Mouse (Mus musculus): ENCODE measurements around the gene Ksr2. TPM values are rescaled to one million over a fixed set of nuclear protein-coding genes. Genes with fewer than 3 reads are reported as not detected.
A peak's percentile ranks its signal among the peaks of the same experiment; 100 is the strongest.

The Ksr2 gene
- polyA plus RNA-seq, 1 experiment from 2014 or later: 6.0 TPM

GRCm38 (mm10) chr5:117682226-117682625 is 268.4 kb downstream of the Ksr2 start:
- no peak overlapping the region for H3K9ac ChIP-seq (ENCODE audit: low read depth, low read length)
- no peaks in the 10 kb centered on the region for H3K36me3 ChIP-seq (ENCODE audit: control insufficient read depth, insufficient read depth, low read length)
- WGBS: 95% methylated on average over 3 of the region's 3 CpGs
- H3K27ac ChIP-seq (ENCODE audit: low read depth, low read length): no peak overlapping the region
- no peak overlapping the region for H3K4me2 ChIP-seq (ENCODE audit: low read length)
- ATAC-seq: no peak
- no peaks in the 10 kb centered on the region for H3K27me3 ChIP-seq (replicated peaks; ENCODE audit: control insufficient read depth, insufficient read depth, low read length)
- H3K9me3 ChIP-seq (ENCODE audit: control insufficient read depth, low read length): no peaks in the 10 kb centered on the region
- H3K4me1 ChIP-seq (ENCODE audit: control insufficient read depth, insufficient read depth, low read depth, low read length): no peaks in the 10 kb centered on the region
- H3K4me3 ChIP-seq (ENCODE audit: low read length): no peak overlapping the region

- H3K27me3 ChIP-seq (replicated peaks; ENCODE audit: control insufficient read depth, insufficient read depth, low read length): no peaks in the 10 kb centered on the region; the same call in 1 of the 2 replicates
- WGBS: 98% methylated on average over 8 of the region's 8 CpGs
- H3K9ac ChIP-seq (ENCODE audit: low read depth, low read length): no peak overlapping the region
- no peaks in the 10 kb centered on the region for H3K36me3 ChIP-seq (ENCODE audit: control insufficient read depth, insufficient read depth, low read length)
- no peak overlapping the region for H3K4me2 ChIP-seq (ENCODE audit: low read length)
- no peaks in the 10 kb centered on the region for H3K9me3 ChIP-seq (ENCODE audit: control insufficient read depth, low read length)
- no peak overlapping the region for H3K27ac ChIP-seq (ENCODE audit: low read depth, low read length)
- H3K4me1 ChIP-seq (ENCODE audit: control insufficient read depth, insufficient read depth, low read depth, low read length): peaks cover 6% of the 10 kb centered on the region; the same call in 1 of the 2 replicates
- no peak overlapping the region for H3K4me3 ChIP-seq (ENCODE audit: low read length)
- no peak for ATAC-seq
Observed at GRCm38 (mm10) chr5:117684491-117684890, 270.7 kb downstream of the Ksr2 start.

- Histone ChIP-seq H3K4me3 (ENCODE audit: low read length) (no peak overlapping the region), H3K9ac (ENCODE audit: low read depth, low read length) (no peak overlapping the region), H3K4me1 (ENCODE audit: control insufficient read depth, insufficient read depth, low read depth, low read length) (peaks cover 6% of the 10 kb centered on the region; the same call in 1 of the 2 replicates), H3K27me3 (replicated peaks; ENCODE audit: control insufficient read depth, insufficient read depth, low read length) (no peaks in the 10 kb centered on the region; the same call in 1 of the 2 replicates), H3K9me3 (ENCODE audit: control insufficient read depth, low read length) (no peaks in the 10 kb centered on the region), H3K4me2 (ENCODE audit: low read length) (no peak overlapping the region), H3K27ac (ENCODE audit: low read depth, low read length) (no peak overlapping the region), H3K36me3 (ENCODE audit: control insufficient read depth, insufficient read depth, low read length) (no peaks in the 10 kb centered on the region)
- 33% methylated on average over 4 of the region's 4 CpGs for whole genome bisulfite sequencing
- no peak for ATAC-seq
Observed at GRCm38 (mm10) chr5:117687770-117688352, 274.1 kb downstream of the Ksr2 start.

GRCm38 (mm10) chr5:117688738-117689137 is 274.9 kb downstream of the Ksr2 start:
- no peaks in the 10 kb centered on the region for H3K9me3 ChIP-seq (ENCODE audit: control insufficient read depth, low read length)
- no peak overlapping the region for H3K4me2 ChIP-seq (ENCODE audit: low read length)
- ATAC-seq: no peak
- H3K27me3 ChIP-seq (replicated peaks; ENCODE audit: control insufficient read depth, insufficient read depth, low read length): no peaks in the 10 kb centered on the region; the same call in 1 of the 2 replicates
- no peaks in the 10 kb centered on the region for H3K36me3 ChIP-seq (ENCODE audit: control insufficient read depth, insufficient read depth, low read length)
- peaks cover 6% of the 10 kb centered on the region; the same call in 1 of the 2 replicates for H3K4me1 ChIP-seq (ENCODE audit: control insufficient read depth, insufficient read depth, low read depth, low read length)
- WGBS: 57% methylated on average over 3 of the region's 3 CpGs
- no peak overlapping the region for H3K27ac ChIP-seq (ENCODE audit: low read depth, low read length)
- H3K4me3 ChIP-seq (ENCODE audit: low read length): no peak overlapping the region
- H3K9ac ChIP-seq (ENCODE audit: low read depth, low read length): no peak overlapping the region

- H3K27ac ChIP-seq (ENCODE audit: low read depth, low read length): no peak overlapping the region
Observed at GRCm38 (mm10) chr5:117689840-117690239, 276.0 kb downstream of the Ksr2 start.

GRCm38 (mm10) chr5:117691271-117691670 is 277.5 kb downstream of the Ksr2 start:
- 81% methylated on average over 7 of the region's 7 CpGs for WGBS
- Histone ChIP-seq H3K27me3 (replicated peaks; ENCODE audit: control insufficient read depth, insufficient read depth, low read length) (no peaks in the 10 kb centered on the region; the same call in 1 of the 2 replicates), H3K4me3 (ENCODE audit: low read length) (no peak overlapping the region), H3K36me3 (ENCODE audit: control insufficient read depth, insufficient read depth, low read length) (no peaks in the 10 kb centered on the region), H3K27ac (ENCODE audit: low read depth, low read length) (no peak overlapping the region), H3K9ac (ENCODE audit: low read depth, low read length) (no peak overlapping the region), H3K4me1 (ENCODE audit: control insufficient read depth, insufficient read depth, low read depth, low read length) (peaks cover 6% of the 10 kb centered on the region; the same call in 1 of the 2 replicates), H3K9me3 (ENCODE audit: control insufficient read depth, low read length) (no peaks in the 10 kb centered on the region), H3K4me2 (ENCODE audit: low read length) (no peak overlapping the region)
- no peak for ATAC-seq

More at GRCm38 (mm10) chr5:117689840-117690239, 276.0 kb downstream of the Ksr2 start:
- WGBS: 47% methylated on average over 8 of the region's 8 CpGs
- Histone ChIP-seq H3K4me1 (ENCODE audit: control insufficient read depth, insufficient read depth, low read depth, low read length) (peaks cover 6% of the 10 kb centered on the region; the same call in 1 of the 2 replicates), H3K9me3 (ENCODE audit: control insufficient read depth, low read length) (no peaks in the 10 kb centered on the region), H3K4me3 (ENCODE audit: low read length) (no peak overlapping the region), H3K9ac (ENCODE audit: low read depth, low read length) (no peak overlapping the region), H3K36me3 (ENCODE audit: control insufficient read depth, insufficient read depth, low read length) (no peaks in the 10 kb centered on the region), H3K27me3 (replicated peaks; ENCODE audit: control insufficient read depth, insufficient read depth, low read length) (no peaks in the 10 kb centered on the region; the same call in 1 of the 2 replicates), H3K4me2 (ENCODE audit: low read length) (no peak overlapping the region)
- peak; percentile 37; the same call in 1 of the 2 replicates for ATAC-seq

- H3K4me2 ChIP-seq (ENCODE audit: low read length): no peak overlapping the region
- H3K9me3 ChIP-seq (ENCODE audit: control insufficient read depth, low read length): no peaks in the 10 kb centered on the region
- no peaks in the 10 kb centered on the region for H3K36me3 ChIP-seq (ENCODE audit: control insufficient read depth, insufficient read depth, low read length)
- no peaks in the 10 kb centered on the region; the same call in 1 of the 2 replicates for H3K27me3 ChIP-seq (replicated peaks; ENCODE audit: control insufficient read depth, insufficient read depth, low read length)
- WGBS: 79% methylated on average over 3 of the region's 3 CpGs
- no peak overlapping the region for H3K9ac ChIP-seq (ENCODE audit: low read depth, low read length)
- no peak for ATAC-seq
- no peaks in the 10 kb centered on the region for H3K4me1 ChIP-seq (ENCODE audit: control insufficient read depth, insufficient read depth, low read depth, low read length)
- H3K4me3 ChIP-seq (ENCODE audit: low read length): no peak overlapping the region
- H3K27ac ChIP-seq (ENCODE audit: low read depth, low read length): no peak overlapping the region
Observed at GRCm38 (mm10) chr5:117693557-117693956, 279.8 kb downstream of the Ksr2 start.

GRCm38 (mm10) chr5:117694632-117695031 is 280.8 kb downstream of the Ksr2 start:
- H3K9ac ChIP-seq (ENCODE audit: low read depth, low read length): no peak overlapping the region
- 58% methylated on average over 11 of the region's 11 CpGs for WGBS
- no peaks in the 10 kb centered on the region for H3K4me1 ChIP-seq (ENCODE audit: control insufficient read depth, insufficient read depth, low read depth, low read length)
- H3K27me3 ChIP-seq (replicated peaks; ENCODE audit: control insufficient read depth, insufficient read depth, low read length): no peaks in the 10 kb centered on the region
- no peaks in the 10 kb centered on the region for H3K36me3 ChIP-seq (ENCODE audit: control insufficient read depth, insufficient read depth, low read length)
- H3K4me2 ChIP-seq (ENCODE audit: low read length): no peak overlapping the region
- H3K27ac ChIP-seq (ENCODE audit: low read depth, low read length): no peak overlapping the region
- ATAC-seq: no peak
- H3K9me3 ChIP-seq (ENCODE audit: control insufficient read depth, low read length): no peaks in the 10 kb centered on the region
- no peak overlapping the region for H3K4me3 ChIP-seq (ENCODE audit: low read length)

- Histone ChIP-seq H3K27ac (ENCODE audit: low read depth, low read length) (no peak overlapping the region), H3K4me1 (ENCODE audit: control insufficient read depth, insufficient read depth, low read depth, low read length) (no peaks in the 10 kb centered on the region), H3K4me2 (ENCODE audit: low read length) (no peak overlapping the region), H3K9ac (ENCODE audit: low read depth, low read length) (no peak overlapping the region), H3K4me3 (ENCODE audit: low read length) (no peak overlapping the region), H3K36me3 (ENCODE audit: control insufficient read depth, insufficient read depth, low read length) (no peaks in the 10 kb centered on the region), H3K9me3 (ENCODE audit: control insufficient read depth, low read length) (no peaks in the 10 kb centered on the region), H3K27me3 (replicated peaks; ENCODE audit: control insufficient read depth, insufficient read depth, low read length) (no peaks in the 10 kb centered on the region)
- no peak for ATAC-seq
- 68% methylated on average over 8 of the region's 8 CpGs for WGBS
Observed at GRCm38 (mm10) chr5:117696366-117696765, 282.6 kb downstream of the Ksr2 start.
